Mouse (Mus musculus): ENCODE measurements around the gene Mid1. TPM values are rescaled to one million over a fixed set of nuclear protein-coding genes. Genes with fewer than 3 reads are reported as not detected.

The Mid1 gene
- polyA plus RNA-seq, 1 experiment from 2014 or later, result 4.8 TPM

DNA sequence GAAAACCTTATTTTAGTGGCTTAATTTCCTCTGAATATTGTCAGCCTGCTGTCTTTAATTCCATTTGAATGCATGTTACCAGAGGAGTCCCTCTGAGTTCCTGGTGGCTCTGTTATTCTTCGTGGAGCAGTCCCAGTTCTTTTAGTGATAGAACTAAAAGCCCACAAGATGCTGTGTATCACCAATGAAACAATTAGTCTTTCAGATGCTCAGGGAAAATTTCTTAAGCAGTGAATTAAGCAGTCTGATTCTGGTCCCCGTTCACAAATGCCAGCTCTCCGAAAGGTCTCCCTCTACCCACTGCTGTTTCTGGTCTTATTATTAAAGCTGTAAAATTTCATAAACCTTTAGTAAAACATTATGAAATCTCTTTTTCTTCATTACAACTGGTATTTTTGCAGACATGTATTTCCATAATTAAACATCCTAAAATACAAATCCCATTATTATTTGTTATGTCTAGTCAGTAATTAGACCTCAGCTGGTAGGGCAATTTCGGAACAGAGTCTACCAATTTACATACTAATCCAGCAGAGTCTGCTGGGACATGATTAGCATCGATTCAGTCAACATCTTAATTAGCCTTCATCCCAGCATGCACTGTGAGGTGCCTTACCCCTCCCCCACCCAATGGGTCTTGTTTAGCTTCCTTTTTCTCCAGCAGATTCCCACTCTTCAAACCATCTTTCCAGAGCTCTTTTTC lies 153.1 kb downstream of the Mid1 start:
- Histone ChIP-seq H3K4me2 (ENCODE audit: low read depth, low read length) (no peak overlapping the region), H3K4me1 (replicated peaks; ENCODE audit: control insufficient read depth, insufficient read depth, low read length) (no peaks in the 10 kb centered on the region), H3K9ac (ENCODE audit: low read length) (no peak overlapping the region), H3K4me3 (ENCODE audit: low read length) (no peak overlapping the region), H3K36me3 (ENCODE audit: control insufficient read depth, insufficient read depth, low read length) (no peaks in the 10 kb centered on the region), H3K9me3 (ENCODE audit: control insufficient read depth, low read length) (no peaks in the 10 kb centered on the region), H3K27ac (ENCODE audit: low read length) (no peak overlapping the region), H3K27me3 (ENCODE audit: control insufficient read depth, insufficient read depth, low read depth, low read length) (no peaks in the 10 kb centered on the region)
- ATAC-seq (ENCODE audit: low read depth), result no peak
- 73% methylated on average over 5 of the region's 5 CpGs for WGBS

GRCm38 (mm10) chrX:169838650-169838971 lies 153.6 kb downstream of the Mid1 start:
- no peak for ATAC-seq (ENCODE audit: low read depth)
- no peaks in the 10 kb centered on the region for H3K27me3 ChIP-seq (ENCODE audit: control insufficient read depth, insufficient read depth, low read depth, low read length)
- WGBS, result 97% methylated on average over 2 of the region's 2 CpGs
- no peaks in the 10 kb centered on the region for H3K36me3 ChIP-seq (ENCODE audit: control insufficient read depth, insufficient read depth, low read length)
- H3K9ac ChIP-seq (ENCODE audit: low read length), result no peak overlapping the region
- no peaks in the 10 kb centered on the region for H3K4me1 ChIP-seq (replicated peaks; ENCODE audit: control insufficient read depth, insufficient read depth, low read length)
- no peak overlapping the region for H3K4me2 ChIP-seq (ENCODE audit: low read depth, low read length)
- no peak overlapping the region for H3K27ac ChIP-seq (ENCODE audit: low read length)
- H3K9me3 ChIP-seq (ENCODE audit: control insufficient read depth, low read length), result no peaks in the 10 kb centered on the region
- no peak overlapping the region for H3K4me3 ChIP-seq (ENCODE audit: low read length)

DNA sequence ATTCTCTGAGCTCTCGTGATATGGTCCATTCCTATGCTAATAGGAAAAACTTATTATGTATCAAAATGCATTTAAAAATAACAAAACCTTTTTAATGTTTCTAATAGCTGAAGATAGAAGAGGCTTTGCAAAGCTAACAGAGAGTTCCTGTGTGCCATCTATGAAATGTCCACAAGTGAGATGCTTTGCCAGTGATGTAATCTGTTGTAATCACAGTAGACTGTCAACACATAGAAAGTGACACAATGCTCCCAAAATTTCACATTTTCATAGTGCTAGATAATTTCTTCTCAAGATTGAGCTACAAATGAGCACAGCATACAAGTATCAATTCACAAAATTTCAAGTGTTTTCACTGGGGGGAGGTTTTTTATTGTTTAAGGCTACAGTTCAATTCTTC lies 158.3 kb downstream of the Mid1 start:
- Histone ChIP-seq H3K4me2 (ENCODE audit: low read depth, low read length) (no peak overlapping the region), H3K27me3 (ENCODE audit: control insufficient read depth, insufficient read depth, low read depth, low read length) (peaks cover 3% of the 10 kb centered on the region; the same call in 1 of the 2 replicates), H3K4me3 (ENCODE audit: low read length) (no peak overlapping the region), H3K4me1 (replicated peaks; ENCODE audit: control insufficient read depth, insufficient read depth, low read length) (no peaks in the 10 kb centered on the region), H3K27ac (ENCODE audit: low read length) (no peak overlapping the region), H3K9me3 (ENCODE audit: control insufficient read depth, low read length) (no peaks in the 10 kb centered on the region), H3K36me3 (ENCODE audit: control insufficient read depth, insufficient read depth, low read length) (no peaks in the 10 kb centered on the region), H3K9ac (ENCODE audit: low read length) (no peak overlapping the region)
- 61% methylated on average over 1 of the region's 1 CpGs for WGBS
- ATAC-seq (ENCODE audit: low read depth), result no peak

DNA sequence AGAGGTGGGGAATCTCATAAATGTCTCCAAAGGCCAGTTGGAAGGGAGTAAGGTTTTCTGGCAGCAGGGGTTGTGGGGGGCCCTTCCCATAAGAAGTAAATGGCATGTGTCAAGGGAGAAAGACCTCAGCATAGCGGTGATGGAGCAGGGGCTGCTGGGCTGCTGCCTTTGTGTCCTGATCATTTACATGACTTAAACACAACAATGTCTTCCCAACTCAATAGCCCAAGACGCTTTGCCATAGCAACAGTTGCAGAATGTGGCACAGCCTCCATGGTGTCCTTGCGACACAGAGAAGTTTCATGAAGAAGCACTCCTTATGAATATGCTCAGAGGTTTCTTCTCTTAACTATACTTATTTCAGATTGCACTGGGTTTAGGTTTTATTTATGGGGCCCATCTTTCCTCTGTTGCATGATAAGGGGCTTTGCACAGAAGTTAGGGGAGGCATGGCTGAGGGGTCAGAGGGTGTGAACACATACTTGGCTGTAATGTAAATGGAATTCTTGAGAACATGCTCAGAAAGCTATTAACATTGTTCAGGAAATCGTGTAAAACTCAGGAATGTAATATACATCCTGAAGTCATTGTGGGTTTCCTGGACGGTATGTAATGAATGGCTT lies 159.3 kb downstream of the Mid1 start:
- Histone ChIP-seq H3K9ac (ENCODE audit: low read length) (no peak overlapping the region), H3K4me1 (replicated peaks; ENCODE audit: control insufficient read depth, insufficient read depth, low read length) (no peaks in the 10 kb centered on the region), H3K27ac (ENCODE audit: low read length) (no peak overlapping the region), H3K9me3 (ENCODE audit: control insufficient read depth, low read length) (no peaks in the 10 kb centered on the region), H3K4me3 (ENCODE audit: low read length) (no peak overlapping the region), H3K4me2 (ENCODE audit: low read depth, low read length) (no peak overlapping the region), H3K36me3 (ENCODE audit: control insufficient read depth, insufficient read depth, low read length) (no peaks in the 10 kb centered on the region), H3K27me3 (ENCODE audit: control insufficient read depth, insufficient read depth, low read depth, low read length) (peaks cover 3% of the 10 kb centered on the region; the same call in 1 of the 2 replicates)
- ATAC-seq (ENCODE audit: low read depth), result no peak
- 41% methylated on average over 5 of the region's 5 CpGs for WGBS

DNA sequence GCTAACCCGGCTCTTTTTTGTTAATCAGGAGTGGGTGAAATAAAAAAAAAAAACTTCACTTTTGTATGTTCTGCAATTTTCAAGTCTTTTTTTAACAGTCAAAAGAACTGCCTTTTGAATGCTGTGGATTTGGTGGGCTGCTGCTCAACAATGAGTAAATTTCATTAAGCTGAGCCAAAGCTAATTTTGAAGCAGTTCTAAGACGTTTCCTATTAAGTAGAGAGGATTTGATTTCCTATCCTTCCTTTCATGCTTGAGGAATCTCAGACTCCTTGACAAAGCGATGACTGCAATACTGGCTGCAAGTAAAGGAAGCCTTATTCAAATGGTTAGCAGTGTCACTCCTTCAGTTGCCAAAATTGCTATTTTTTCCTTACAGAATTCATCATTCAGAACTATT lies 161.2 kb downstream of the Mid1 start:
- Histone ChIP-seq H3K4me3 (ENCODE audit: low read length) (no peak overlapping the region), H3K9me3 (ENCODE audit: control insufficient read depth, low read length) (no peaks in the 10 kb centered on the region), H3K36me3 (ENCODE audit: control insufficient read depth, insufficient read depth, low read length) (no peaks in the 10 kb centered on the region), H3K4me2 (ENCODE audit: low read depth, low read length) (no peak overlapping the region), H3K4me1 (replicated peaks; ENCODE audit: control insufficient read depth, insufficient read depth, low read length) (no peaks in the 10 kb centered on the region), H3K27me3 (ENCODE audit: control insufficient read depth, insufficient read depth, low read depth, low read length) (peaks cover 3% of the 10 kb centered on the region; the same call in 1 of the 2 replicates), H3K27ac (ENCODE audit: low read length) (no peak overlapping the region), H3K9ac (ENCODE audit: low read length) (no peak overlapping the region)
- ATAC-seq (ENCODE audit: low read depth), result no peak
- WGBS, result 57% methylated on average over 3 of the region's 3 CpGs

DNA sequence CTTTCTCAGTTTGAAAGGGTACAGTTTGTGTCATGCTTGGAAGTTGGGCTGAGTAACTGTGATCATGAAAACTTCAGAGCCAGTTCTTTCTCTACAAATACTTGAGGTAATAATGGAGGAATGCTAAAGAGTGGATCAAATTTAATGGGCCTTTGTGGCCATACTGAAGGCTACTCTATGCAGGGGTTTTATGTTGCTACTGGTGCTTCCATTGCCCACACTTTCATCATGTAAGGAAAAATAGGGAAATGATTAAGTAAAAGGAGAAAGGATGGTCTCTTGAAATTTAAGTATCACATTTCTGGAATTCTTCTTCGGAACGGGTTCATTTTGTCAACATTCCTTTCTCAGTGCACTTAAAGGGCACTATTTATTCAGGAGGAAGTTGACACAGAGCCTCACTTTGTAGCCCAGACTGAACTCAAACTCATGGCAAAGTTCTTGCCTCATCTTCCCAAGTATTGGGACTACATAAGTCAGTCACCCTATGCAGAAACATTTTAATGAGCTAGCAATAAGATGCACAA lies 176.3 kb downstream of the Mid1 start:
- no peaks in the 10 kb centered on the region for H3K36me3 ChIP-seq (ENCODE audit: control insufficient read depth, insufficient read depth, low read length)
- no peaks in the 10 kb centered on the region for H3K9me3 ChIP-seq (ENCODE audit: control insufficient read depth, low read length)
- 16% methylated on average over 2 of the region's 2 CpGs for WGBS
- peak; percentile 45; the same call in 1 of the 2 replicates for ATAC-seq (ENCODE audit: low read depth)
- no peak overlapping the region for H3K4me3 ChIP-seq (ENCODE audit: low read length)
- no peaks in the 10 kb centered on the region for H3K4me1 ChIP-seq (replicated peaks; ENCODE audit: control insufficient read depth, insufficient read depth, low read length)
- no peak overlapping the region for H3K4me2 ChIP-seq (ENCODE audit: low read depth, low read length)
- no peak overlapping the region for H3K9ac ChIP-seq (ENCODE audit: low read length)
- peak overlapping the region; percentile 48 for H3K27ac ChIP-seq (ENCODE audit: low read length)
- peaks cover 2% of the 10 kb centered on the region; the same call in 1 of the 2 replicates for H3K27me3 ChIP-seq (ENCODE audit: control insufficient read depth, insufficient read depth, low read depth, low read length)

DNA sequence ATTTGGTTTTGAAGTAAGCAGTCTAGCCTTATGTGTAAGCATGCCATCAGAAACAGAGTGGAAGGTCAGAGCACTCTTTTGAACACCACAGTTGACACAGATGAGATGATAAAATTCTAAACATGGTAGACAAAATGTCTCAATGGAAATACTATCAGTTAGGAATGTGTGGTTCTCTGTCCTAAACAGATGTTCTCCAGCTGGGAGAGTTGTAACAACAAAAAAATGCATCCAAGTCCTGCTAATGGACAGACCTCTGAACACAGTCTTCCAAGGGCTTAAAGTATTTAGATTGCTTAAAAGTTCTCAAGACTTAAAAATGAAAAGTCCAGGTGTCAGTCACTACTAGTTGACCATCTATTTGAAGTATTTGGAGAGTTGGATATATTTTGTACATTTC lies 177.4 kb downstream of the Mid1 start:
- ATAC-seq (ENCODE audit: low read depth), result 0 out of 2 replicates have a peak, but pooled peaks have one; percentile 38
- H3K4me3 ChIP-seq (ENCODE audit: low read length), result no peak overlapping the region
- no peaks in the 10 kb centered on the region for H3K9me3 ChIP-seq (ENCODE audit: control insufficient read depth, low read length)
- no peaks in the 10 kb centered on the region for H3K36me3 ChIP-seq (ENCODE audit: control insufficient read depth, insufficient read depth, low read length)
- no peak overlapping the region for H3K27ac ChIP-seq (ENCODE audit: low read length)
- H3K27me3 ChIP-seq (ENCODE audit: control insufficient read depth, insufficient read depth, low read depth, low read length), result peaks cover 2% of the 10 kb centered on the region; the same call in 1 of the 2 replicates
- H3K4me1 ChIP-seq (replicated peaks; ENCODE audit: control insufficient read depth, insufficient read depth, low read length), result no peaks in the 10 kb centered on the region
- H3K9ac ChIP-seq (ENCODE audit: low read length), result no peak overlapping the region
- H3K4me2 ChIP-seq (ENCODE audit: low read depth, low read length), result no peak overlapping the region

- no peak overlapping the region for H3K9ac ChIP-seq (ENCODE audit: low read length)
- peaks cover 2% of the 10 kb centered on the region; the same call in 1 of the 2 replicates for H3K27me3 ChIP-seq (ENCODE audit: control insufficient read depth, insufficient read depth, low read depth, low read length)
- H3K4me2 ChIP-seq (ENCODE audit: low read depth, low read length), result no peak overlapping the region
- H3K9me3 ChIP-seq (ENCODE audit: control insufficient read depth, low read length), result no peaks in the 10 kb centered on the region
- H3K27ac ChIP-seq (ENCODE audit: low read length), result no peak overlapping the region
- no peaks in the 10 kb centered on the region for H3K36me3 ChIP-seq (ENCODE audit: control insufficient read depth, insufficient read depth, low read length)
- ATAC-seq (ENCODE audit: low read depth), result 0 out of 2 replicates have a peak, but pooled peaks have one; percentile 34
- H3K4me1 ChIP-seq (replicated peaks; ENCODE audit: control insufficient read depth, insufficient read depth, low read length), result no peaks in the 10 kb centered on the region
- H3K4me3 ChIP-seq (ENCODE audit: low read length), result no peak overlapping the region
- WGBS, result 32% methylated on average over 1 of the region's 1 CpGs
These were observed 177.8 kb downstream of the Mid1 start for GRCm38 (mm10) chrX:169862848-169863247.

- 26% methylated on average over 1 of the region's 1 CpGs for WGBS
- Histone ChIP-seq H3K27ac (ENCODE audit: low read length) (no peak overlapping the region), H3K4me3 (ENCODE audit: low read length) (no peak overlapping the region), H3K36me3 (ENCODE audit: control insufficient read depth, insufficient read depth, low read length) (no peaks in the 10 kb centered on the region), H3K9ac (ENCODE audit: low read length) (no peak overlapping the region), H3K27me3 (ENCODE audit: control insufficient read depth, insufficient read depth, low read depth, low read length) (peaks cover 2% of the 10 kb centered on the region; the same call in 1 of the 2 replicates), H3K4me2 (ENCODE audit: low read depth, low read length) (no peak overlapping the region), H3K4me1 (replicated peaks; ENCODE audit: control insufficient read depth, insufficient read depth, low read length) (no peaks in the 10 kb centered on the region), H3K9me3 (ENCODE audit: control insufficient read depth, low read length) (no peaks in the 10 kb centered on the region)
- ATAC-seq (ENCODE audit: low read depth), result no peak
These were observed 178.8 kb downstream of the Mid1 start for GRCm38 (mm10) chrX:169863841-169864240.
